Mouse (Mus musculus) heart, adult 2 months (tissue): Measurements from ENCODE around the gene Neo1.

Experiments used
- CTCF ChIP-seq: fragments of 200-600 bp; IDR thresholded peaks from 2 replicates; pipeline ENCODE4 v1.8.1; 2022; ENCODE audit warnings: antibody characterized with exemption, mild to moderate bottlenecking, moderate library complexity
- EP300 ChIP-seq: fragments of 200-500 bp; IDR thresholded peaks from 2 replicates; pipeline ENCODE4 v1.6.1; 2011; ENCODE audit warnings: low read depth, low read length, control low read depth; ENCODE audit not compliant: insufficient read depth
- POLR2A ChIP-seq: fragments of 200-500 bp; IDR thresholded peaks from 2 replicates; pipeline ENCODE4 v1.6.1; 2011; ENCODE audit warnings: mild to moderate bottlenecking, low read depth, low read length, control low read depth; ENCODE audit not compliant: insufficient read depth

DNA sequence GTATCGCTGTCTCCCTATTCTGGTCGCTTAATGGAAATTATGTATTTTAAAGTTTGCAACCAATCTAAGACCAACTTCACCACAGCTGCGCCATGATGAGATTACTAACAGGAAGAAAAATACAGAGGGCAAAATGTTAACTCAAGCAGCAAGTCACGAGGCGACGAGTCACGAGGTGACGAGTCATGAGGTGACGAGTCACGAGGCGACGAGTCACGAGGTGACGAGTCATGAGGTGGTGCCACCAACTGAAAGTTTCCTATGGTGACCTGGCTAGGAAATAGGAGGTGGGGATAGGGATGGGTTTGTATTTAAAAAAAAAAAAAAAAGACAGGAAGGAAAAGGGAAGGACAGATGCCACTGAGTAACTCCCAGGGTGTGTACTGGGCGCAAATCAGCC, 57.2 kb downstream of the Neo1 start:
- TF ChIP-seq CTCF (no peak), POLR2A (no peak), EP300 (no peak)
